Mouse (Mus musculus) T-helper 2 cell (primary cell): ENCODE measurements around the gene Setd1b.

Source experiments
- in situ Hi-C: fragments of 300-600 bp; cut with MboI, MseI; formaldehyde crosslinking; loops from one replicate; pipeline ENCODE4 v1.15.1; 2025; ENCODE audit warnings: high pct_unique_total_duplicates

The Setd1b gene

GRCm38 (mm10) chr5:123125638-123126406 lies 16.2 kb upstream of the Setd1b start:
- in situ Hi-C loops, result loop anchor here (25.0 kb wide), 3 partner anchors 989 to 1739 kb away; partner anchors contain the start of genes Ccdc63, Kmt5a, Naa25 and Sbno1

GRCm38 (mm10) chr5:123127031-123127430 lies 15.0 kb upstream of the Setd1b start:
- in situ Hi-C loops, result loop anchor here (25.0 kb wide), 3 partner anchors 990 to 1740 kb away; partner anchors contain the start of genes Ccdc63, Kmt5a, Naa25 and Sbno1

- in situ Hi-C loops, result loop anchor here (25.0 kb wide), 3 partner anchors 991 to 1741 kb away; partner anchors contain the start of genes Ccdc63, Kmt5a, Naa25 and Sbno1
Measured at GRCm38 (mm10) chr5:123128426-123129169, 13.4 kb upstream of the Setd1b start.

- in situ Hi-C loops, result loop anchor here (25.0 kb wide), 3 partner anchors 992 to 1742 kb away; partner anchors contain the start of genes Ccdc63, Kmt5a, Naa25 and Sbno1
Measured at GRCm38 (mm10) chr5:123129170-123129757, 12.7 kb upstream of the Setd1b start.

GRCm38 (mm10) chr5:123130030-123130813 lies 11.8 kb upstream of the Setd1b start:
- in situ Hi-C loops, result loop anchor here (10.0 to 25.0 kb wide), 4 partner anchors 993 to 1743 kb away; partner anchors contain the start of genes Ccdc63, Kmt5a, Naa25 and Rilpl1

GRCm38 (mm10) chr5:123130814-123131148 lies 11.2 kb upstream of the Setd1b start:
- in situ Hi-C loops, result loop anchor here (10.0 to 25.0 kb wide), 4 partner anchors 993 to 1743 kb away; partner anchors contain the start of genes Ccdc63, Kmt5a, Naa25 and Rilpl1

- in situ Hi-C loops, result loop anchor here (10.0 to 25.0 kb wide), 4 partner anchors 995 to 1745 kb away; partner anchors contain the start of genes Ccdc63, Kmt5a, Naa25 and Rilpl1
Measured at GRCm38 (mm10) chr5:123132308-123133071, 9.5 kb upstream of the Setd1b start, which contains the start of gene Rhof. Gene Rhof (minus strand): TSS chr5:123132692.

- in situ Hi-C loops, result loop anchor here (10.0 to 25.0 kb wide), 4 partner anchors 996 to 1746 kb away; partner anchors contain the start of genes Ccdc63, Kmt5a, Naa25 and Rilpl1
Measured at GRCm38 (mm10) chr5:123133083-123133783, 8.8 kb upstream of the Setd1b start.

GRCm38 (mm10) chr5:123133784-123134143 lies 8.2 kb upstream of the Setd1b start:
- in situ Hi-C loops, result loop anchor here (10.0 to 25.0 kb wide), 4 partner anchors 996 to 1746 kb away; partner anchors contain the start of genes Ccdc63, Kmt5a, Naa25 and Rilpl1

GRCm38 (mm10) chr5:123134186-123134874 lies 7.7 kb upstream of the Setd1b start:
- in situ Hi-C loops, result loop anchor here (10.0 to 25.0 kb wide), 4 partner anchors 997 to 1747 kb away; partner anchors contain the start of genes Ccdc63, Kmt5a, Naa25 and Rilpl1

- in situ Hi-C loops, result loop anchor here (10.0 to 25.0 kb wide), 4 partner anchors 998 to 1748 kb away; partner anchors contain the start of genes Ccdc63, Kmt5a, Naa25 and Rilpl1
Measured at GRCm38 (mm10) chr5:123134875-123135382, 7.1 kb upstream of the Setd1b start.

- in situ Hi-C loops, result loop anchor here (10.0 to 25.0 kb wide), 4 partner anchors 998 to 1748 kb away; partner anchors contain the start of genes Ccdc63, Kmt5a, Naa25 and Rilpl1
Measured at GRCm38 (mm10) chr5:123135471-123136360, 6.3 kb upstream of the Setd1b start.

- in situ Hi-C loops, result loop anchor here (10.0 to 25.0 kb wide), 4 partner anchors 999 to 1749 kb away; partner anchors contain the start of genes Ccdc63, Kmt5a, Naa25 and Rilpl1
Measured at GRCm38 (mm10) chr5:123136361-123137043, 5.5 kb upstream of the Setd1b start.

GRCm38 (mm10) chr5:123137044-123137909 lies 4.7 kb upstream of the Setd1b start:
- in situ Hi-C loops, result loop anchor here (10.0 to 25.0 kb wide), 4 partner anchors 1000 to 1750 kb away; partner anchors contain the start of genes Ccdc63, Kmt5a, Naa25 and Rilpl1

GRCm38 (mm10) chr5:123137910-123138229 lies 4.1 kb upstream of the Setd1b start:
- in situ Hi-C loops, result loop anchor here (10.0 to 25.0 kb wide), 4 partner anchors 1001 to 1751 kb away; partner anchors contain the start of genes Ccdc63, Kmt5a, Naa25 and Rilpl1
